Mouse (Mus musculus): ENCODE data around the gene Ndufab1. TPM values are rescaled to one million over a fixed set of nuclear protein-coding genes. Genes with fewer than 3 reads are reported as not detected.
A peak's percentile ranks its signal among the peaks of the same experiment; 100 is the strongest.

The Ndufab1 gene
- total RNA-seq (2015) (128 and 133 TPM in 2 replicates), total RNA-seq (2017) (36.2 and 69.0 TPM in 2 replicates)

DNA sequence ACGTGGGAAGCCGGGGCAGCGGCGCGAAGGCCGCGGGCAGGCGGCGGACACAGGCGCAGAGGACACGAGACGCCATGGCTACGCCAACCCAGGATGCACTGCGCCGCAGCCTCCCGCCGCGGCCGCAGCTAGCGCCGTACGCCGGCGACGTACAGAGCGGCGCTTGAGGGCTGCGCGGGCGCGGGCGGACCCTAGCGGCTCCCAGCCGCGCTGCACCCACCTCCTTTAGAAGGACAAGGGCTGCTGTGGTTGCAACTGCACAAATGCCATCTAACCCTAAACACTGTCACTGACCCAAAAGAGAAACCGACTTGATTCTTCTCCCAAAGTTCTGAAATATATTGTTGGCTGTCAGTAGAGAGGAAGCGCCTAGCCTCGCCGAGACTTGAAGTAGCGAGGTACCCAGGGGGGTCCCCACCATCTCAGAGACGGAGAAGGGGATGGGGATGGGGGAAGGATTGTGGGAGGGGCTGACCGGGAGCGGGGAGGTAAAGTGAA, at the start of gene Ndufab1:
Gene Ndufab1 (minus strand): TSS at position 140 of the 498 bp plus-strand sequence.
- peak; percentile 99 for ATAC-seq (ENCODE audit: poor library complexity, severe bottlenecking)

- no peak for ATAC-seq (ENCODE audit: poor library complexity, severe bottlenecking)
Observed at GRCm38 (mm10) chr7:122140991-122141390, 39.3 kb upstream of the Ndufab1 start.

GRCm38 (mm10) chr7:122138190-122138589, 36.5 kb upstream of the Ndufab1 start:
- peak; percentile 66 for ATAC-seq (ENCODE audit: poor library complexity, severe bottlenecking)

GRCm38 (mm10) chr7:122137071-122137470, 35.4 kb upstream of the Ndufab1 start:
- ATAC-seq (ENCODE audit: poor library complexity, severe bottlenecking) = no peak

GRCm38 (mm10) chr7:122135070-122135469, 33.4 kb upstream of the Ndufab1 start:
- no peak for ATAC-seq (ENCODE audit: poor library complexity, severe bottlenecking)

DNA sequence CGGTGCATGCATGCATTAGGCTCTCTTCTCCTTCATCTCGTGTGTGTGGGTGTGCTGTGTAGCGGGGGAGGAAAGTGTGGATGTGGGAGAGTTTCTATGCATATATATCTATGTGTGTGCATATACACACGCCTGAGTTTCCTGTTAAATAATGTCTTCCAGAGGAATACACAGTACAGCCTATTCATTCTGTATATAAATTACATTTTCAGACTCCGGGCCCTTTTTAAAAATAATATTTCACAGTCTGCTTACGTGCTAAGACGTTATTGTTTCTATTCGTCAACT, 31.6 kb upstream of the Ndufab1 start:
- no peak for ATAC-seq (ENCODE audit: poor library complexity, severe bottlenecking)

DNA sequence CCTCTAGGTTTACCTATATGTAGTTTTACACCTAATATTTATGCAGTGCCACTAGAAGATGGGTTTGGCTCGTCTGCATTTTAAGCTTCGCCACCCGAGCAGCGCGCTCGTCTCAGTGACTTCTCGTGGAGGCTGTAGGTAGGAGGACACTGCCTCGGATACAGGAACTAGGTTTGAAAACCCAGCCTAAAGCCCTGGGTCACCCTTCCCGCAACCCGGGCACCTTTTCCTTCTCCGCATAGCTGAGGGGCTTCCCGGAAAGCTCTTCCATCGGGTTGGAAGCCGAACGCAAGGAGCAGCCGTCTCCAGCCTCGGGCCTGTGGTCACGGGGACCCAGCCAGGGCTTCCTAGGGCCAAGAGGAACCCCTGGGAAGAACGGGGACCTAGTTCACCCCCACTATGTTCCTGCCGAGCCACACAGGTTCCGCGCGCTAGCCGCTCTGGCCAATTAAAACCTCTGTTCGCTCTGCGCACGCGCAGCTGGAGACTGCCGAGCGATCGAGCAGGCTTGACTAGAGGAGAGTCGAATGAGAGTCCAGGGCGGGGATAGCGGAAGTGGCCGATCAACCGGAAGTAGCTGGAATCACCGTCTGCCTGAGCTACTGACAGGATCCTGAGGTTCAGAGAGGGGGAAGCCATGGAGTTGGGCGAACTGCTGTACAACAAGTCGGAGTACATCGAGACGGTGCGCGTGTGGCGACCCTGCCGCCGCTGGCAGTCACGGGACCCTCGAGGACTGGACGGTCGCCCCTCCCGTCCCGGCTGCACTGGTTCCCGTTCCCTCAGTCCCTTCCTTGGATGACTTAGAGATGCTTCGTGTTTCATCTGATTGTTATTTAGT, 31.0 kb upstream of the Ndufab1 start, which contains the start of the genes Palb2 and Dctn5:
Gene Palb2 (minus strand): TSS at position 489 of the 841 bp plus-strand sequence.
Gene Dctn5 (plus strand): TSS at position 545 of the 841 bp plus-strand sequence.
- peak; percentile 94 for ATAC-seq (ENCODE audit: poor library complexity, severe bottlenecking)

- no peak for ATAC-seq (ENCODE audit: poor library complexity, severe bottlenecking)
Observed at GRCm38 (mm10) chr7:122131834-122132233, 30.1 kb upstream of the Ndufab1 start.

GRCm38 (mm10) chr7:122126946-122127345, 25.3 kb upstream of the Ndufab1 start:
- no peak for ATAC-seq (ENCODE audit: poor library complexity, severe bottlenecking)

GRCm38 (mm10) chr7:122125636-122126035, 23.9 kb upstream of the Ndufab1 start:
- no peak for ATAC-seq (ENCODE audit: poor library complexity, severe bottlenecking)

DNA sequence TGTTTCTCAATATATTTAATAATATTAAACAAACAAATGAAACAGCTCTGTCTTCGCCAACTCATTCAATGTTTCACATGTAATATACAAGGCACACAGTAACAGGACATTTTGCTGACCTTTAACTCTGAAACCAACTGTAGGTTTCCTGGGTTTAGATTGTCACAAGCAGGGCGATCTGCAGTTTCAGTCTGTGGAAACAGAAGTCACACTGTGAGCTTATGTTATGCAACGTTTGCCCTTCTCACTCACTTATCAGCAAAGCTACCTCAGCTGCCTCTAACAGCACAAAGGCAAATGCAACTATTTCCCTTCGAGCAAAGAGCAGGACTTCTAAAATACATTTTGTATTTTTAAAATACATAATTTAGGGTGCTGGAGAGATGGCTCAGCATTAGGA, 21.8 kb upstream of the Ndufab1 start:
- ATAC-seq (ENCODE audit: poor library complexity, severe bottlenecking) = no peak

DNA sequence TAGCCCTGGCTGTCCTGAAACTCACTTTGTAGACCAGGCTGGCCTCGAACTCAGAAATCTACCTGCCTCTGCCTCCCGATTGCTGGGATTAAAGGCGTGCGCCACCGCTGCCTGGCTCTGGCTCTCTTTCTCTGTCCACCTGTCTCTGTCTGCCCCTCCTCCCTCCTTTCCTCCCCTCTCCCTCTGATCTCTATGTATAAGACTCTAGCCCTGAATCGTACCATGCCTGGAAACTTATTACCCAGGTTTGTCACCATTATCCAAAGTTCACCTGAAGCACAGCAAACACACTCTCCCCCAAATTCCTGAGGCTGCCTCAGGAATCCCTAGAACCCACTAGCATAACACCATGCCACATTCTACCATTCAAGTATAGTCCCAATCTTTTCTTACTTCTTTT, 6.5 kb upstream of the Ndufab1 start:
- no peak for ATAC-seq (ENCODE audit: poor library complexity, severe bottlenecking)

GRCm38 (mm10) chr7:122101014-122101746, 506 bp downstream of the Ndufab1 start:
- peak; percentile 12; the same call in 1 of the 2 replicates for ATAC-seq (ENCODE audit: poor library complexity, severe bottlenecking)

DNA sequence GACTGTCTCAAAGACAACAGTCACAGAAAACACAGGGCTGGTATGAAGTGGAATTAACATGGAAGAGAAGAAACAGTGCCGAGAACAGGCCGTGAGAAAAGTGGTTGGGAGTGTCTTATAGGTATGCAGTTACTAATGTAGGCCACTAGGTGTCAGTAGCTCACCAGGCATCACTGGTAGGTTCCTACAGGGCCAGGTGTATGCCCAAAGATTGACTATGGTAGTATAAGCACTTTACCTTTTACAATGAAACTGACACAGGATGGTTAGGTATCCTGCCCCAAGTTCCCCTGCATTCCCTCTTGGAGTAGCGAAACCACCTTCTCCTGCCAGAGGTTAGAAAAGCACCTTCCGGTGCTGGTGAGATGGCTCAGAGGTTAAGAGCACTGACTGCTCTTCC, 2.5 kb downstream of the Ndufab1 start:
- ATAC-seq (ENCODE audit: poor library complexity, severe bottlenecking) = peak; percentile 72

DNA sequence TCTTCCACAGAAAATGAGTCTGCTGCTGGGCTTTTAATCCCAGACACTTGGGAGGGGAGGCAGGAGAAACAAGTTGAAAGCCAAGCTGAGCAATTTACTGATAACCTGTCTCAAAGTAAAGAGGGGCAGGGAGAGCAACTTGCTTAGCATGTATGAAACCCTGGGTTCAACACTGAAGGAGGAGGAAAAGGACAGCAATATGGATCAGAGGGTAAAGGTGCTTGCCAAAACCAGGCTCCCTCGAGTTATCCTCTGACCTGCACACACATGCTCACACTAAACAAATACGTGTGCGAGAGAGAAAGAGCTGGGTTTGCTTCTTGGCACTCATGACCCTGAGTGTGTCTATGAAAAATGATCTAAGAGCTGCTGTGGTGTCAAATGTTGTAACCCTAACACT, 3.7 kb downstream of the Ndufab1 start:
- no peak for ATAC-seq (ENCODE audit: poor library complexity, severe bottlenecking)

GRCm38 (mm10) chr7:122094564-122095330, 6.9 kb downstream of the Ndufab1 start:
- peak; percentile 83 for ATAC-seq (ENCODE audit: poor library complexity, severe bottlenecking)

GRCm38 (mm10) chr7:122087195-122087982, 14.3 kb downstream of the Ndufab1 start:
- peak; percentile 52 for ATAC-seq (ENCODE audit: poor library complexity, severe bottlenecking)

- no peak for ATAC-seq (ENCODE audit: poor library complexity, severe bottlenecking)
Observed at GRCm38 (mm10) chr7:122081071-122081470, 20.6 kb downstream of the Ndufab1 start.

GRCm38 (mm10) chr7:122079798-122080554, 21.7 kb downstream of the Ndufab1 start:
- ATAC-seq (ENCODE audit: poor library complexity, severe bottlenecking) = no peak

Measured in megakaryocyte, adult 5-6 weeks (primary cell).